Mouse (Mus musculus) erythroblast, embryonic 14.5 days (primary cell): Measurements from ENCODE around the gene Mbtps1.

Source experiments
- GATA1 ChIP-seq: IDR thresholded peaks from 2 replicates; pipeline ENCODE4 v1.6.1; 2012; ENCODE audit warnings: low read length, inconsistent platforms, mixed read lengths
- TAL1 ChIP-seq: IDR thresholded peaks from 3 replicates; pipeline ENCODE4 v1.6.1; 2012; ENCODE audit warnings: low read length, inconsistent platforms, mixed read lengths

DNA sequence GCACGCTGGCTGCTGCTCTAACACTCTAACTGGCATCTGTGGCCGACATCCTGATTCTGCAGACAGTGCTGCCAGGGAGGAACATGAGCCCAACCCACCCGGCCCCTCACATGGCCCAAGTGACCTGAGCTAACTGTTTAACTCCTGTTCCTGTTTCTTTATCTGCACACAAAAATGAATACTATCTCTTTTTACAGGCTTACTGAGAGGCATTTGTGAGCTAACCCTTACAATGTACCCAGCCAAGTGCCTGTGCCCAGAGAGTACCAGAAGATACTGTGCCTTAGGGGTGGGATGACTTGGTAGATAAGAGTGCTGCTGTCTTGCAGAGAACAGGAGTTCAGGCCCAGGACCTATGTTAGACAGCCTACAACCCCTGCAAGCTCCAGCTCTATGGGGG lies 43.6 kb downstream of the Mbtps1 start:
- TF ChIP-seq GATA1 (no peak), TAL1 (no peak)
